Mouse (Mus musculus): ENCODE measurements around the gene Hist1h4f.

Hist1h4f gene

GRCm38 (mm10) chr13:23506819-23507515, 44.5 kb downstream of the Hist1h4f start:
- DNase-seq, result no peak

DNA sequence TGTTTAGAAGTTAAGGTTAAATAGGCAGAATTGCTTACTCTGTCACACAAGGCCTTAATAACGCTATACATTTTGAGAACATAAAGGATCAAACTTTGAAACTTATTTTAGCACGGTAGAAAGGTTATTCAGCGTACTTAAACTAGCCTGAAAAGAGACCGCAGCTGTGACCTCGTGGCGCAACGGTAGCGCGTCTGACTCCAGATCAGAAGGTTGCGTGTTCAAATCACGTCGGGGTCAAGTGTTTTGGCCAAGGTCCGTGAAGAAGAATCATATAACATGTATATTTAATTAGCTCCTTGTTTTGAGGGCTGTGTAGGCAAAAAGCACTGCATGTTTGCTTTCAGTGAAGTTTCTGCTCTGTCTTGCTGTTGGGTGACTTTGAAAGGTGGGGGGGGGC, 45.1 kb downstream of the Hist1h4f start:
- peak; percentile 68 to 74 for DNase-seq

- no peak for DNase-seq
Observed at GRCm38 (mm10) chr13:23505662-23506345, 45.6 kb downstream of the Hist1h4f start.

DNA sequence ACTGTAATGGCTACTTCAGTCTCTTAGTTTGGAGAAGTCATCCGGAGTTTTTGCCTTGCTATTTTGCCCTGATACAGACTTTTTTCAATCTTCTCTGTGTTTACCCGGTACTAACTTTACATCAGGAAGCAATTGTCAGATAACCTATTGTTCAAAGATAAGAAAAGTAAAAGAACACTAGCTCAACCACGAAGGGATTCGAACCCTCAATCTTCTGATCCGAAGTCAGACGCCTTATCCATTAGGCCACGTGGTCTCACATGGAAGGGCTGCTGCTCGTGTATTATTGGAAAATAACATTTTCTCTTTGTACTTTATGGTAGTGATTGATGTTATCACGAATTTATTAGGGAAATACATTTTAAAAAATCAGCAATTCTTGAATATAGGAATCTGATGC, 47.7 kb downstream of the Hist1h4f start:
- peak; percentile 64 to 66 for DNase-seq

DNA sequence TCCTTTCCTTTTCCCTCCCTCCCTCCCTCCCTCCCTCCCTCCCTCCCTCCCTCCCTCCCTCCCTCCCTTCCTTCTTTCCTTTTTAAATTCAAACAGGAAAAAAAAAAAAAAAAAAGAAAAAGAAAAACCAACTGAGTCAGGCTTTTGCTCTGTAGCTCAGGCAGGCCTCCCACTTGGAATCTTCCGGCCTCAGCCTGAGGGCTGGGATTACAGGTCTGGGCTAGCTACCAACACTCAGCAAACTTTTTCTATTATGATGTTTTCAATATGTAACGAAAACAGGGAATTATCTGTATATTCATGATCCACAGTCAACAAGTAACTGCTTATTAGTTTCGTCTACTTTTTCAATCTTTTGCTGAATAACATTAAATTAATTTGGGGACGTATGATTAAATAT, 48.5 kb downstream of the Hist1h4f start:
- DNase-seq, result no peak

GRCm38 (mm10) chr13:23502031-23502567, 49.3 kb downstream of the Hist1h4f start:
- no peak for DNase-seq

DNA sequence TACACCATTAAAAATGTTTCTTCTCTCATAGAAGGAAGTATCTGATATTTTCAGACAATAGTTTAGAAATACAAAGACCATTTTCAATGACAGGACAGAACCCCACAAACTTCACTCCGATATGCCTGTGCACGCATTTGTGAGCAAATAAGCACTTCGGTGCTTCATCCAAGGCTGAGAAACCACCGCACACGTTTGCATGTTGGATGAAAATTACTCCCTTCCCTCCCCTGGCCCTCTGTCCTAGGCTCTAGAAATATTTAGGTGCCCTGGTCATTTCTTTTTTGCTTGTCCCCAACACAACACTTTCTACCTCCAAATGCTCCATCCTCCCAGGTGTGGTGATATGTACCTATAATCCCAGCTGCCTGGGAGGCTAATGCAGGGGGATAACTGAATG, 49.9 kb downstream of the Hist1h4f start:
- no peak for DNase-seq
